ENCODE assay signal across 8 mouse cellular contexts in the genomic region with DNA sequence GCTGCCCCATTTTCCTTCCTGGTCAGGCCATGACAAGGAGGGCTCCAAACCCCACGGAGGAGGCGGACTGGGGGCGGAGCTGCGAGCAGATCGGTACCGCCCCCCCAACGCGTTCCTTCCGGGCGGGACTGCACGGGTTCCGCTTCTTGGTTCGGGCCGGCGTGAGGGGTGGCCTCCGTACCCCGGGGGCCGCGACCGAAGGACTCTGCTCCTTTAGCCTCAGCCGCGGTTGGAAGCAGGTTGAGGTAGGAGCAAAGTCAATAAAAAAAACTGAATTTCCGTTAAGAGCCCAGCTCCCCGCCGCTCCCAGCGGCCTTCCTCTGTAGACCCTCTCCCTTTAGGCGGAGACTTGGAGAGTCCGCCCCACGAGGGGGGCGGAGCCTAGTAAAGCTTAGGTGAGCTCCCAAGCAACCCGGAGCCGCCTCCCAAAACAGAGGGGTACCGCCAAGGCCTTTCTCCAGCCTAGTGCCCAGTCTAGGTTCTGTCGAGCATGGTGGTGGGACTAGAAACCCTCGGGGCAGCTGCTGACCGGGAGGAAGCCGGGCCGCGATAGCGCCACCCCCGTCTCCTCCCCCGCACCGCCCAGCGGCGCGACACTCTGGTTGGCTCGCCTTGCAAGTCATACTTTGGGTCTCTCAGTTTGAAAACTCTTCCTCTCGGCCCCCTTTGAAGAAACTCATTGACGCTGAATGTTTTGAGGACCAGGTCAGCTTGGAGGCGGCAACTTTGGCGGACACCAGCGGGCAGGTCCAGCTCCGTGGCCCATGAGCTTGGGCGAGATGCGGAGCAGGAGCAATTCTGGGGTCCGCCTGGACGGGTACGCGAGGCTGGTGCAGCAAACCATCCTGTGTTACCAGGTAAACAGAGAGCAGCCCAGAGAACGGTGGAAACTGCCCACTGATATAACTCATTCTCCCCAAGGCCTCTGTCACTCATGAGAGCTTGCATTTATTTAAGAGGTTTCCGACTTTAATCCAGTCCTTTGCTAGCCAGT. TPM values are rescaled to one million over a fixed set of nuclear protein-coding genes. Genes with fewer than 3 reads are reported as not detected.
A peak's percentile ranks its signal among the peaks of the same experiment; 100 is the strongest.
DNase-seq lines count a peak whose midpoint lies in the region; ATAC-seq lines count a peak whose summit lies in the region.

A gene (plus strand): TSS at position 119 of the 994 bp plus-strand sequence.

- peaks cover 6% of the 10 kb centered on the region for H3K27me3 ChIP-seq in megakaryocyte, embryonic 14.5 days (replicated peaks)

- H3K36me3 ChIP-seq in megakaryocyte, embryonic 14.5 days (replicated peaks; ENCODE audit: low read length) = peaks cover 8% of the 10 kb centered on the region

- H3K9me3 ChIP-seq in megakaryocyte, embryonic 14.5 days = no peaks in the 10 kb centered on the region

- peak within 1 kb of the TSS; percentile 95 for H3K4me3 ChIP-seq in megakaryocyte, embryonic 14.5 days (replicated peaks)

- peak; percentile 94 for ATAC-seq in common myeloid progenitor, adult 5-6 weeks (replicated peaks; ENCODE audit: low read depth, poor library complexity, severe bottlenecking)

- DNase-seq in ZHBTc4 (ENCODE audit: low read depth, low spot score) = peak; percentile 89
- DNase-seq in gastrocnemius, adult 8-10 months (ENCODE audit: low spot score in 2 of 2) = peak; percentile 70 to 73
- peak; percentile 39 for DNase-seq in hindlimb bud, embryonic 11.5 days (ENCODE audit: extremely low spot score, low read depth, low spot score)
- peak; percentile 64 to 75 for DNase-seq in left cerebral cortex, adult 8-10 months (ENCODE audit: low spot score in 2 of 2)
- peak; percentile 85 for DNase-seq in right cerebral cortex, postnatal 10 days (ENCODE audit: low spot score in 2 of 2)
- DNase-seq in urinary bladder, postnatal 25 days (ENCODE audit: low spot score) = peak; percentile 69

- H3K4me1 ChIP-seq in megakaryocyte, embryonic 14.5 days = peaks cover 16% of the 10 kb centered on the region; the same call in 1 of the 2 replicates

RNA-seq across cellular contexts. Expression of the gene that starts here (rescaled TPM):
- 48.4 and 51.5 TPM in 2 replicates for total RNA-seq in common myeloid progenitor, adult 5-6 weeks (2017)
- 1 to 10 TPM; 3.2 to 5.3 (median 4.6) TPM for total RNA-seq in gastrocnemius, adult 8-10 months (2022)
- total RNA-seq in left cerebral cortex, adult 8-10 months (2022) = 10 to 100 TPM; 27.5 to 41.3 (median 34.4) TPM
- 1.8 and 5.5 TPM in 2 replicates for polyA plus RNA-seq in megakaryocyte, embryonic 14.5 days (2012; ENCODE audit: insufficient read depth, low replicate concordance)

Comparison
In these comparisons a context has a peak if more than half of its experiments do, and no peak if none do; other contexts are left out.
1. Peak in every context shown above with its lines: DNase-seq, ATAC-seq and H3K4me3 ChIP-seq.
2. DNase-seq: peak in every context shown above with its lines; median percentile 89 in ZHBTc4; 85 in right cerebral cortex, postnatal 10 days; 72 in gastrocnemius, adult 8-10 months; 70 in left cerebral cortex, adult 8-10 months; 69 in urinary bladder, postnatal 25 days; 39 in hindlimb bud, embryonic 11.5 days.